Mouse (Mus musculus) MEL (cell line): Measurements from ENCODE around the gene Tmem108. TPM values are rescaled to one million over a fixed set of nuclear protein-coding genes. Genes with fewer than 3 reads are reported as not detected.
"Not testable (repeated sequence)": the region's sequence is repeated elsewhere in the genome, so short reads cannot be mapped to it uniquely, and the experiment has no call there.

Experiments
- DNase-seq: peaks from one replicate; pipeline ENCODE4 v3.0.0; 2011; ENCODE audit warnings: low read depth, low spot score
- H3K27ac ChIP-seq: 2 replicates; pipeline ENCODE4 v1.5.1; 2012; ENCODE audit warnings: low read depth, mild to moderate bottlenecking, control low read depth, low read length, moderate library complexity; ENCODE audit not compliant: control insufficient read depth
- H3K27me3 ChIP-seq, 2 experiments: fragments of 150-350 bp in 1 of 2; sonication (generic) in 1 of 2; 2 replicates each; pipeline ENCODE4 v1.6.1; 2012; ENCODE audit warnings: low read length in 2 of 2, mild to moderate bottlenecking in 2 of 2, improper control_type of control experiment in 1 of 2, moderate library complexity in 1 of 2; ENCODE audit not compliant: insufficient read depth in 2 of 2, control insufficient read depth in 1 of 2
- H3K36me3 ChIP-seq, 2 experiments: 2 replicates each; pipeline ENCODE4 v1.6.1; 2012 to 2014; ENCODE audit warnings: low read length in 2 of 2, improper control_type of control experiment in 1 of 2, inconsistent platforms in 1 of 2, mild to moderate bottlenecking in 1 of 2; ENCODE audit not compliant: insufficient read depth in 2 of 2, control insufficient read depth in 1 of 2
- H3K4me1 ChIP-seq, 2 experiments: fragments of 150-350 bp in 1 of 2; sonication (generic) in 1 of 2; 2 replicates each; pipeline ENCODE4 v1.6.1; 2012; ENCODE audit warnings: low read length in 2 of 2, improper control_type of control experiment in 1 of 2, mild to moderate bottlenecking in 1 of 2; ENCODE audit not compliant: insufficient read depth in 2 of 2, control insufficient read depth in 1 of 2
- H3K4me3 ChIP-seq, 2 experiments: fragments of 150-350 bp in 1 of 2; sonication (generic) in 1 of 2; 2 replicates each; pipeline ENCODE4 v1.5.1; 2012; ENCODE audit warnings: low read depth in 2 of 2, low read length in 2 of 2, mild to moderate bottlenecking in 2 of 2, moderate library complexity in 2 of 2, control low read depth in 1 of 2, improper control_type of control experiment in 1 of 2; ENCODE audit not compliant: control insufficient read depth in 1 of 2, insufficient read depth in 1 of 2
- H3K79me2 ChIP-seq: 2 replicates; pipeline ENCODE4 v1.6.1; 2012; ENCODE audit warnings: mild to moderate bottlenecking, low read length, moderate library complexity; ENCODE audit not compliant: control insufficient read depth, poor library complexity, insufficient read depth
- H3K9ac ChIP-seq: 2 replicates; pipeline ENCODE4 v1.6.1; 2012; ENCODE audit warnings: low read depth, mild to moderate bottlenecking, control low read depth, low read length, moderate library complexity; ENCODE audit not compliant: control insufficient read depth, poor library complexity, severe bottlenecking
- H3K9me3 ChIP-seq: fragments of 150-350 bp; sonication (generic); replicated peaks from 2 replicates; pipeline ENCODE4 v1.6.1; 2012; ENCODE audit warnings: mild to moderate bottlenecking, low read length, improper control_type of control experiment, moderate library complexity; ENCODE audit not compliant: insufficient read depth
- CHD2 ChIP-seq: IDR thresholded peaks from 2 replicates; pipeline ENCODE4 v1.6.1; 2011; ENCODE audit warnings: low read length, improper control_type of control experiment
- GATA1 ChIP-seq: IDR thresholded peaks from 2 replicates; pipeline ENCODE4 v1.6.1; 2011; ENCODE audit warnings: low read depth, low read length, improper control_type of control experiment
- HCFC1 ChIP-seq: IDR thresholded peaks from 2 replicates; pipeline ENCODE4 v1.6.1; 2012; ENCODE audit warnings: low read depth, mild to moderate bottlenecking, inconsistent platforms, low read length, improper control_type of control experiment, moderate library complexity
- JUND ChIP-seq: IDR thresholded peaks from 2 replicates; pipeline ENCODE4 v1.6.1; 2011; ENCODE audit warnings: low read depth, mild to moderate bottlenecking, improper control_type of control experiment, low read length
- MAFK ChIP-seq: IDR thresholded peaks from 2 replicates; pipeline ENCODE4 v1.6.1; 2011; ENCODE audit warnings: low read depth, mild to moderate bottlenecking, low read length, improper control_type of control experiment, borderline replicate concordance
- MAX ChIP-seq: IDR thresholded peaks from 2 replicates; pipeline ENCODE4 v1.6.1; 2011; ENCODE audit warnings: low read length, improper control_type of control experiment
- MAZ ChIP-seq: IDR thresholded peaks from 2 replicates; pipeline ENCODE4 v1.6.1; 2012; ENCODE audit warnings: low read depth, mild to moderate bottlenecking, inconsistent platforms, low read length, improper control_type of control experiment
- MXI1 ChIP-seq: IDR thresholded peaks from 2 replicates; pipeline ENCODE4 v1.6.1; 2011; ENCODE audit warnings: mild to moderate bottlenecking, low read depth, low read length, improper control_type of control experiment
- NELFE ChIP-seq: IDR thresholded peaks from 2 replicates; pipeline ENCODE4 v1.6.1; 2011; ENCODE audit warnings: low read depth, low read length, improper control_type of control experiment
- NRF1 ChIP-seq: IDR thresholded peaks from 2 replicates; pipeline ENCODE4 v1.6.1; 2014; ENCODE audit warnings: low read depth, mild to moderate bottlenecking, inconsistent platforms, low read length, improper control_type of control experiment, moderate library complexity; ENCODE audit not compliant: poor library complexity, insufficient read depth, severe bottlenecking
- polyA plus RNA-seq, 2 experiments: library from polyadenylated mRNA; stranded (reverse) in 1 of 2; unstranded in 1 of 2; fragments of >175 nt in 1 of 2; fragments of >200 nt in 1 of 2; gene quantifications; 2 replicates each; pipeline versions ENCODE4 v1.2.1 to v1.2.4; 2012; ENCODE audit warnings: low replicate concordance in 2 of 2, low read depth in 1 of 2; ENCODE audit not compliant: insufficient read length in 2 of 2, insufficient read depth in 1 of 2, missing spikeins in 1 of 2
- total RNA-seq: library from RNA; depleted of rRNA; stranded (reverse); fragments of 300-350 nt; gene quantifications from 2 replicates; pipeline ENCODE4 v1.2.3, GENCODE M21; 2012

Gene Tmem108
- total and polyA plus RNA-seq, 3 experiments, result not detected

GRCm38 (mm10) chr9:103677811-103678210 lies 83.8 kb downstream of the Tmem108 start:
- Histone ChIP-seq H3K36me3 (no peaks in the 10 kb centered on the region), H3K9ac (no peak overlapping the region), H3K27ac (no peak overlapping the region), H3K27me3 (no peaks in the 10 kb centered on the region), H3K4me1 (no peaks in the 10 kb centered on the region), H3K4me3 (no peak overlapping the region), H3K79me2 (no peaks in the 10 kb centered on the region), H3K9me3 (no peaks in the 10 kb centered on the region)
- DNase-seq, result no peak
- TF ChIP-seq MAX (no peak), GATA1 (no peak), NRF1 (no peak), MAFK (no peak), NELFE (no peak), CHD2 (no peak), HCFC1 (no peak), MXI1 (no peak)

GRCm38 (mm10) chr9:103675721-103676480 lies 85.7 kb downstream of the Tmem108 start:
- no peaks in the 10 kb centered on the region for H3K27me3 ChIP-seq
- H3K79me2 ChIP-seq, result no peaks in the 10 kb centered on the region
- no peak for DNase-seq
- no peaks in the 10 kb centered on the region for H3K9me3 ChIP-seq
- H3K36me3 ChIP-seq, result no peaks in the 10 kb centered on the region
- no peak overlapping the region for H3K9ac ChIP-seq
- H3K4me1 ChIP-seq, result no peaks in the 10 kb centered on the region
- TF ChIP-seq MAX (no peak), JUND (no peak)
- TF ChIP-seq, all 39 proteins: peak for 0
- H3K4me3 ChIP-seq, result no peak overlapping the region
- no peak overlapping the region for H3K27ac ChIP-seq

- H3K4me1 ChIP-seq, result no peaks in the 10 kb centered on the region
- TF ChIP-seq MAZ, result no peak
- H3K27me3 ChIP-seq, result no peaks in the 10 kb centered on the region
- H3K79me2 ChIP-seq, result no peaks in the 10 kb centered on the region
- H3K27ac ChIP-seq, result no peak overlapping the region
- H3K4me3 ChIP-seq, result no peak overlapping the region
- H3K9ac ChIP-seq, result no peak overlapping the region
- H3K36me3 ChIP-seq, result no peaks in the 10 kb centered on the region
- H3K9me3 ChIP-seq, result no peaks in the 10 kb centered on the region
- DNase-seq, result no peak
These were observed 88.8 kb downstream of the Tmem108 start for GRCm38 (mm10) chr9:103672881-103673280.

GRCm38 (mm10) chr9:103670592-103671113 lies 91.0 kb downstream of the Tmem108 start:
- not testable (repeated sequence) for H3K79me2 ChIP-seq, H3K27me3 ChIP-seq, H3K4me1 ChIP-seq, H3K36me3 ChIP-seq, H3K27ac ChIP-seq, H3K9me3 ChIP-seq, H3K9ac ChIP-seq, H3K4me3 ChIP-seq, DNase-seq
